Mouse (Mus musculus) right cerebral cortex, postnatal 25 days (tissue): ENCODE results near the gene Rpl21.
"Not testable (repeated sequence)": the region's sequence is repeated elsewhere in the genome, so short reads cannot be mapped to it uniquely, and the experiment has no call there.

Experiments
- DNase-seq: peaks from one replicate; pipeline ENCODE4 v3.0.0; 2022

Gene Rpl21

GRCm38 (mm10) chr5:146872981-146873631 is 40.4 kb downstream of the Rpl21 start:
- no peak for DNase-seq

- DNase-seq = no peak
Measured at GRCm38 (mm10) chr5:146876024-146876423, 43.3 kb downstream of the Rpl21 start.

- DNase-seq = not testable (repeated sequence)
Measured at GRCm38 (mm10) chr5:146877882-146878281, 45.2 kb downstream of the Rpl21 start.

- DNase-seq = no peak
Measured at GRCm38 (mm10) chr5:146882261-146882660, 49.6 kb downstream of the Rpl21 start.

GRCm38 (mm10) chr5:146883053-146883452 is 50.4 kb downstream of the Rpl21 start:
- no peak for DNase-seq

GRCm38 (mm10) chr5:146883486-146884272 is 51.0 kb downstream of the Rpl21 start:
- no peak for DNase-seq
